Mouse (Mus musculus) MEL (cell line): ENCODE data around the gene Mgll. TPM values are rescaled to one million over a fixed set of nuclear protein-coding genes. Genes with fewer than 3 reads are reported as not detected.

Source experiments
- DNase-seq: peaks from one replicate; pipeline ENCODE4 v3.0.0; 2011; ENCODE audit warnings: low read depth, low spot score
- H3K27ac ChIP-seq: 2 replicates; pipeline ENCODE4 v1.5.1; 2012; ENCODE audit warnings: low read depth, mild to moderate bottlenecking, control low read depth, low read length, moderate library complexity; ENCODE audit not compliant: control insufficient read depth
- H3K27me3 ChIP-seq, 2 experiments: fragments of 150-350 bp in 1 of 2; sonication (generic) in 1 of 2; 2 replicates each; pipeline ENCODE4 v1.6.1; 2012; ENCODE audit warnings: low read length in 2 of 2, mild to moderate bottlenecking in 2 of 2, improper control_type of control experiment in 1 of 2, moderate library complexity in 1 of 2; ENCODE audit not compliant: insufficient read depth in 2 of 2, control insufficient read depth in 1 of 2
- H3K36me3 ChIP-seq, 2 experiments: 2 replicates each; pipeline ENCODE4 v1.6.1; 2012 to 2014; ENCODE audit warnings: low read length in 2 of 2, improper control_type of control experiment in 1 of 2, inconsistent platforms in 1 of 2, mild to moderate bottlenecking in 1 of 2; ENCODE audit not compliant: insufficient read depth in 2 of 2, control insufficient read depth in 1 of 2
- H3K4me1 ChIP-seq, 2 experiments: fragments of 150-350 bp in 1 of 2; sonication (generic) in 1 of 2; 2 replicates each; pipeline ENCODE4 v1.6.1; 2012; ENCODE audit warnings: low read length in 2 of 2, improper control_type of control experiment in 1 of 2, mild to moderate bottlenecking in 1 of 2; ENCODE audit not compliant: insufficient read depth in 2 of 2, control insufficient read depth in 1 of 2
- H3K4me3 ChIP-seq, 2 experiments: fragments of 150-350 bp in 1 of 2; sonication (generic) in 1 of 2; 2 replicates each; pipeline ENCODE4 v1.5.1; 2012; ENCODE audit warnings: low read depth in 2 of 2, low read length in 2 of 2, mild to moderate bottlenecking in 2 of 2, moderate library complexity in 2 of 2, control low read depth in 1 of 2, improper control_type of control experiment in 1 of 2; ENCODE audit not compliant: control insufficient read depth in 1 of 2, insufficient read depth in 1 of 2
- H3K79me2 ChIP-seq: 2 replicates; pipeline ENCODE4 v1.6.1; 2012; ENCODE audit warnings: mild to moderate bottlenecking, low read length, moderate library complexity; ENCODE audit not compliant: control insufficient read depth, poor library complexity, insufficient read depth
- H3K9ac ChIP-seq: 2 replicates; pipeline ENCODE4 v1.6.1; 2012; ENCODE audit warnings: low read depth, mild to moderate bottlenecking, control low read depth, low read length, moderate library complexity; ENCODE audit not compliant: control insufficient read depth, poor library complexity, severe bottlenecking
- H3K9me3 ChIP-seq: fragments of 150-350 bp; sonication (generic); replicated peaks from 2 replicates; pipeline ENCODE4 v1.6.1; 2012; ENCODE audit warnings: mild to moderate bottlenecking, low read length, improper control_type of control experiment, moderate library complexity; ENCODE audit not compliant: insufficient read depth
- CTCF ChIP-seq, 3 experiments: IDR thresholded peaks in 2 of 3; conservative IDR thresholded peaks in 1 of 3; 2 replicates each; pipeline ENCODE4 v1.5.1; 2011 to 2012; ENCODE audit warnings: low read length in 3 of 3, low read depth in 2 of 3, mild to moderate bottlenecking in 2 of 3, improper control_type of control experiment in 1 of 3, inconsistent platforms in 1 of 3, mixed read lengths in 1 of 3, moderate library complexity in 1 of 3; ENCODE audit not compliant: control insufficient read depth in 1 of 3, insufficient read depth in 1 of 3, poor library complexity in 1 of 3, severe bottlenecking in 1 of 3
- E2F4 ChIP-seq: IDR thresholded peaks from 2 replicates; pipeline ENCODE4 v1.6.1; 2011; ENCODE audit warnings: low read depth, low read length, improper control_type of control experiment, borderline replicate concordance
- ETS1 ChIP-seq: IDR thresholded peaks from 2 replicates; pipeline ENCODE4 v1.6.1; 2012; ENCODE audit warnings: low read depth, mild to moderate bottlenecking, inconsistent platforms, low read length, improper control_type of control experiment, moderate library complexity
- GATA1 ChIP-seq: IDR thresholded peaks from 2 replicates; pipeline ENCODE4 v1.6.1; 2011; ENCODE audit warnings: low read depth, low read length, improper control_type of control experiment
- KAT2A ChIP-seq: conservative IDR thresholded peaks from 2 replicates; pipeline ENCODE4 v1.6.1; 2012; ENCODE audit warnings: low read depth, low read length, improper control_type of control experiment, inconsistent platforms
- MAFK ChIP-seq: IDR thresholded peaks from 2 replicates; pipeline ENCODE4 v1.6.1; 2011; ENCODE audit warnings: low read depth, mild to moderate bottlenecking, low read length, improper control_type of control experiment, borderline replicate concordance
- MEF2A ChIP-seq: IDR thresholded peaks from 2 replicates; pipeline ENCODE4 v1.6.1; 2014; ENCODE audit warnings: low read depth, mild to moderate bottlenecking, inconsistent platforms, low read length, improper control_type of control experiment; ENCODE audit not compliant: poor library complexity, insufficient replicate concordance, severe bottlenecking; ENCODE audit errors: extremely low read depth
- MXI1 ChIP-seq: IDR thresholded peaks from 2 replicates; pipeline ENCODE4 v1.6.1; 2011; ENCODE audit warnings: mild to moderate bottlenecking, low read depth, low read length, improper control_type of control experiment
- MYC ChIP-seq: IDR thresholded peaks from 2 replicates; pipeline ENCODE4 v1.6.1; 2011; ENCODE audit warnings: low read depth, mild to moderate bottlenecking, low read length, improper control_type of control experiment, moderate library complexity
- NELFE ChIP-seq: IDR thresholded peaks from 2 replicates; pipeline ENCODE4 v1.6.1; 2011; ENCODE audit warnings: low read depth, low read length, improper control_type of control experiment
- POLR2AphosphoS2 ChIP-seq: IDR thresholded peaks from 2 replicates; pipeline ENCODE4 v1.6.1; 2011; ENCODE audit warnings: low read length, improper control_type of control experiment
- POLR2AphosphoS5 ChIP-seq: IDR thresholded peaks from 2 replicates; pipeline ENCODE4 v1.6.1; 2012; ENCODE audit warnings: low read depth, borderline replicate concordance, mild to moderate bottlenecking, inconsistent platforms, low read length, moderate library complexity, mixed read lengths
- RCOR1 ChIP-seq: IDR thresholded peaks from 2 replicates; pipeline ENCODE4 v1.6.1; 2012; ENCODE audit warnings: low read depth, mild to moderate bottlenecking, inconsistent platforms, low read length, improper control_type of control experiment
- SIN3A ChIP-seq: IDR thresholded peaks from 2 replicates; pipeline ENCODE4 v1.6.1; 2012; ENCODE audit warnings: low read length, improper control_type of control experiment, inconsistent platforms
- TAL1 ChIP-seq: IDR thresholded peaks from 2 replicates; pipeline ENCODE4 v1.6.1; 2012; ENCODE audit warnings: mild to moderate bottlenecking, inconsistent platforms, low read length, moderate library complexity, mixed read lengths
- TBP ChIP-seq: IDR thresholded peaks from 2 replicates; pipeline ENCODE4 v1.8.0; 2011; ENCODE audit warnings: low read depth, low read length, improper control_type of control experiment
- TCF12 ChIP-seq: IDR thresholded peaks from 2 replicates; pipeline ENCODE4 v1.6.1; 2014; ENCODE audit warnings: low read depth, mild to moderate bottlenecking, inconsistent platforms, low read length, improper control_type of control experiment, moderate library complexity
- USF1 ChIP-seq: IDR thresholded peaks from 2 replicates; pipeline ENCODE4 v1.6.1; 2014; ENCODE audit warnings: low read depth, mild to moderate bottlenecking, inconsistent platforms, low read length, improper control_type of control experiment, moderate library complexity
- ZC3H11A ChIP-seq: IDR thresholded peaks from 2 replicates; pipeline ENCODE4 v1.6.1; 2012; ENCODE audit warnings: low read depth, mild to moderate bottlenecking, inconsistent platforms, low read length, improper control_type of control experiment
- ZKSCAN1 ChIP-seq: IDR thresholded peaks from 2 replicates; pipeline ENCODE4 v1.6.1; 2012; ENCODE audit warnings: low read depth, mild to moderate bottlenecking, inconsistent platforms, low read length, improper control_type of control experiment, moderate library complexity
- ZMIZ1 ChIP-seq: IDR thresholded peaks from 2 replicates; pipeline ENCODE4 v1.6.1; 2012; ENCODE audit warnings: low read depth, mild to moderate bottlenecking, inconsistent platforms, low read length, improper control_type of control experiment, moderate library complexity
- polyA plus RNA-seq, 2 experiments: library from polyadenylated mRNA; stranded (reverse) in 1 of 2; unstranded in 1 of 2; fragments of >175 nt in 1 of 2; fragments of >200 nt in 1 of 2; gene quantifications; 2 replicates each; pipeline versions ENCODE4 v1.2.1 to v1.2.4; 2012; ENCODE audit warnings: low replicate concordance in 2 of 2, low read depth in 1 of 2; ENCODE audit not compliant: insufficient read length in 2 of 2, insufficient read depth in 1 of 2, missing spikeins in 1 of 2
- total RNA-seq: library from RNA; depleted of rRNA; stranded (reverse); fragments of 300-350 nt; gene quantifications from 2 replicates; pipeline ENCODE4 v1.2.3, GENCODE M21; 2012

Mgll gene
- total and polyA plus RNA-seq, 3 experiments: not detected

- TF ChIP-seq GATA1: no peak
- no peak for TF ChIP-seq E2F4
- no peak for TF ChIP-seq POLR2AphosphoS2
- TF ChIP-seq SIN3A: no peak
- TF ChIP-seq ZMIZ1: no peak
- no peak for TF ChIP-seq USF1
- TF ChIP-seq KAT2A: no peak
- no peak for TF ChIP-seq CTCF (IDR thresholded peaks at IDR 0.05 in 2 of 3, conservative IDR thresholded peaks at IDR 0.05 in 1 of 3; ENCODE audit: control insufficient read depth in 1 of 3, insufficient read depth in 1 of 3, low read depth in 2 of 3, low read length in 3 of 3, poor library complexity in 1 of 3, severe bottlenecking in 1 of 3)
- TF ChIP-seq TBP: no peak
- TF ChIP-seq MAFK: no peak
- no peak for TF ChIP-seq NELFE
- TF ChIP-seq TCF12: no peak
- no peak for TF ChIP-seq MEF2A
- TF ChIP-seq POLR2AphosphoS5: no peak
- no peak for TF ChIP-seq TAL1
- no peak for TF ChIP-seq MXI1
- no peak for TF ChIP-seq ZKSCAN1
- no peak for TF ChIP-seq ZC3H11A
- TF ChIP-seq MYC: no peak
- H3K79me2 ChIP-seq: no peaks in the 10 kb centered on the region
- no peak overlapping the region for H3K27ac ChIP-seq
- H3K36me3 ChIP-seq: no peaks in the 10 kb centered on the region
- H3K27me3 ChIP-seq: peaks cover 0 to 8% of the 10 kb centered on the region in 2 experiments; a peak in 3 of 4 replicates
- H3K4me3 ChIP-seq: no peak overlapping the region
- H3K9ac ChIP-seq: no peak overlapping the region
- DNase-seq: no peak
- no peaks in the 10 kb centered on the region for H3K4me1 ChIP-seq
- no peaks in the 10 kb centered on the region for H3K9me3 ChIP-seq
Measured at GRCm38 (mm10) chr6:88676753-88677736, 47.2 kb upstream of the Mgll start.

DNA sequence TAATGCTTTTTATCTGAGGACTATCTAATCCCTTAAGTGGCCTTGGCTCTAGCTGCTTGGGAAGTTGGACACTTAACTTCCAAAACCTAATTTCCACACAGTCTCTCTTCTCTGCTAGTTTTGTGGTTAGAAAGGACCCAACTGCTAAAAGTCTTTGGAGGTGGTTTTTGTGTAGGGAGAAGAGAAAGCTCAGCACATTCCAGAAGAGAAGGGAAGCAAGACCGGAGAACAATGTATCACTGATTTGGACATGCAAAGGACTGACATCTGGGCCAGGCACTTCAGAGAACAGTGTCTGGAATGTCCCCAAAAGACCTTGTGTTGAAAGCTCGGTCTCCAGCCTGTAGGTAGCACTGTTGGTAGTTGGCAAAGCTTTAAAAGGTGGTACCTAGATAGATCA is 46.5 kb upstream of the Mgll start:
- no peak for DNase-seq
- no peak overlapping the region for H3K27ac ChIP-seq
- no peak for TF ChIP-seq ZKSCAN1
- no peak for TF ChIP-seq RCOR1
- TF ChIP-seq TAL1: no peak
- TF ChIP-seq ETS1: no peak
- TF ChIP-seq E2F4: no peak
- TF ChIP-seq KAT2A: no peak
- H3K27me3 ChIP-seq: peaks cover 0 to 8% of the 10 kb centered on the region in 2 experiments; a peak in 3 of 4 replicates
- H3K4me3 ChIP-seq: no peak overlapping the region
- H3K9me3 ChIP-seq: no peaks in the 10 kb centered on the region
- H3K36me3 ChIP-seq: no peaks in the 10 kb centered on the region
- no peaks in the 10 kb centered on the region for H3K79me2 ChIP-seq
- H3K4me1 ChIP-seq: no peaks in the 10 kb centered on the region
- H3K9ac ChIP-seq: no peak overlapping the region
